Mouse (Mus musculus): ENCODE measurements around the gene Pgls.

The Pgls gene

GRCm38 (mm10) chr8:71569366-71570290, 22.3 kb upstream of the Pgls start:
- DNase-seq: peak; percentile 54 to 67

DNA sequence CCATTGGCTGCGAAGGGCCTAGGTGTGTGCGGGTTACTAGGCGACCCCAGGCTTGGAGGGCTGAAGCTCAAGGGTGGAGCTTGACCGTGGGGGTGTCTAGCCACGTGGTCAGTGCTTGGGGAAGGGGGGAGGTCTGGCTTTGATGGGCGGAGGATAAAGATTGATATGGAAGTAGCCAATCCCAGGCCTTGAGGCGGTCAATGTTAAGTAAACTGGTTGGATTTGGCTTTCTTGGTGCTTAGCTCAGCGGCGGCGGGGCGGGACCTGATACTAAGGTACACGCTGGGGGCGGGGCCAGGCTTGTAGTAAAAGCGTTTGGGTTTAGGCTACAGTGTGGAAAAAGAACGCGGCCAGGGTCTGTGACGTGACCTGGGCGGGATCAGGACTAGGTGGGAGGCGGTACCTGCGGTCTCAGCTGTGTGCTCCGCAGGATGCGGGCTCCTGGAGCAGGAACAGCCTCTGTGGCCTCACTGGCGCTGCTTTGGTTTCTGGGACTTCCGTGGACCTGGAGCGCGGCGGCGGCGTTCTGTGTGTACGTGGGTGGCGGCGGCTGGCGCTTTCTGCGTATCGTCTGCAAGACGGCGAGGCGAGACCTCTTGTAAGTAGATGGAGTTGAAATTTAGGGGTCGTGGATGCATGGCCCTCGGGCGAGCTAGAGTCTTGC, 21.6 kb upstream of the Pgls start:
- peak; percentile 85 to 91 for DNase-seq

- DNase-seq: no peak
Measured at GRCm38 (mm10) chr8:71572077-71572476, 19.9 kb upstream of the Pgls start.

DNA sequence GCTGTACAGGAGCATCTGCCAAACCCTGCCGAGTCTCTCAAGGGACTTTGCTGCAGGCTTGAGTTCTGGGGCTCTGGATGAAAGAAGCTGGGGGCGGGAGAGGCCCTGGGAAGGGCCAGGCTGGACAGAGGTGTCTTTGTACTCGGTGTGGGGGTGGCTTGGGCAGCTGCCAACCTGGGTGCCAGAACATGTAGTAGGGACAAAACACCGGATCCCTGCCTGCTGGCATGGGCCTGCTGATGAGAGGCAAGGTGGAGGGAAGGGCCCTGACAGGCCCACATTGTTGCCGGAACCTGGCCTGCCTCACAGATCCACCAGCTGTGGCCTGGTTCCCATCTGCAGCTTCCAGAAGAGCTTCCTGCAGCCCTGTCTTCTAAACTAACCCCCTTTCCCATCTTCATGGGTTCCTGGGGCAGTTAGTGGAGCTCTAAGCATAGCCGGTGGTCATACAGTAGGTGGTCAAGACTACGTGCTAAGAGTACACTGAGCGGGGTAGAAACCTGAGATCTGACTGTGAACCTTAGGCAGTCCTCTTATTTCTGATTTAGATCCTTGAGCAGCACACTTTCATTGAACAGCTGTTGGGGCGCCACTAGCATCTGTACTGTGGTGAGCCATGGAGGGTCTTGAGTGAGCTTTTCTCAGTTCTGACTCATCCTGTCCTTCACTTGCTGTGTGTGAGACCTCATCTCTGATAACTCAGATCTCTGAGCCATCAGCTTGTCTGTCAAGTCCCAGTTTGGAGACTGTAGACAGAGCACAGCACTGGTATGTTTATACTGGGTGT, 18.9 kb upstream of the Pgls start:
- no peak for DNase-seq

DNA sequence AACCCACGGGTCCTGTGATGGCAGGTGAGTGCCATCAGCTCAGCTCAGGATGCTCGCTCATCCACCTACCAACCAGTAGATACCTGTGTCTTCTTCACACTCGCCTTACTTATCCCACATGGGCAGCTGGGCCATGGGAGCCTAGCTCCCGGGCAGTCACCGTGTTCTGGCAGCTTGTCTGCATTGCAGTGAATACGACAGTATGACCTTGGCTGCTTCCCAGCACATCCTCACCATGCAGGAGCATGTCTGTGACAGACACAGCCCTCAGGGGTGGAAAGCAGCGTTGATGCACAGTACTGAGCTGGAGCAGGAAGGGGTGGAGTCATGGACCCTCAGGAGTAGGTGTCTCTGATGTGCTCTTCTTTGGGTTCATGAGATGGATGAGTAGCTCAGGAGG, 17.6 kb upstream of the Pgls start:
- no peak for DNase-seq

- DNase-seq: no peak
Measured at GRCm38 (mm10) chr8:71575020-71575419, 17.0 kb upstream of the Pgls start.

DNA sequence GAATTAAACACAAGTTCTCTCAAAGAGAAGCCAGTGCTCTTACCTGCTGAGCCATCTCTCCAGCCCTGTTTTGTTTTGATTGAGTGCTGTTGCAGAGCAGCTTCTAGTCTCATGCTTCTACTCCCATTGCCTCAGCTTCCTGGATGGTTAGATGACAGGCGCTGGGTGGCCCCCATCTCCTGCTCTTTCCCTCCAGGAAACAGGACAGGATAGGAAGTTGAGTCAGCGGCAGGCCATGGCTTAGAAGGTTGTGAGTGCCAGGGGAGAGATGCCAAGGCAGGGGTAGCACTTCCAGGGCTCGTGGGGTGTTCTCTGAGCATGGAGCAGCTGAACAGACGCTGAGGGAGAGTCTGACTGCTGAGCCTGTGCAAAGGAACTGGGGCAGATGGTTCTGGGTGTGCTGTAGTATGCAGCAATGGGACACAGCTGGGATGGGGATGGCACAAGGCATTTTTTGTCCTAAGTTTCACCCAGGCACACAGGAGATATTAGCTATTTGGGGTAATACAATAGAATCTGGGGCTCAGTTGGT, 14.1 kb upstream of the Pgls start:
- no peak for DNase-seq

GRCm38 (mm10) chr8:71579009-71579408, 13.0 kb upstream of the Pgls start:
- DNase-seq: no peak

DNA sequence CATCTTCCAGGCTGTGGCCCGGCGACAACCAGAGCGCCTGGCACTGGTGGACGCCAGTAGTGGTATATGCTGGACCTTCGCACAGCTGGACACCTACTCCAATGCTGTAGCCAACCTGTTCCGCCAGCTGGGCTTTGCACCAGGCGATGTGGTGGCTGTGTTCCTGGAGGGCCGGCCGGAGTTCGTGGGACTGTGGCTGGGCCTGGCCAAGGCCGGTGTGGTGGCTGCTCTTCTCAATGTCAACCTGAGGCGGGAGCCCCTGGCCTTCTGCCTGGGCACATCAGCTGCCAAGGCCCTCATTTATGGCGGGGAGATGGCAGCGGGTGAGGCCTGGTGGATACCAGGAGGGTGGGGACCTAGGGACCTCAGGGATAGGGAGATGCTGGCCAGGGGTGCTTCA, 12.5 kb upstream of the Pgls start:
- DNase-seq: no peak

DNA sequence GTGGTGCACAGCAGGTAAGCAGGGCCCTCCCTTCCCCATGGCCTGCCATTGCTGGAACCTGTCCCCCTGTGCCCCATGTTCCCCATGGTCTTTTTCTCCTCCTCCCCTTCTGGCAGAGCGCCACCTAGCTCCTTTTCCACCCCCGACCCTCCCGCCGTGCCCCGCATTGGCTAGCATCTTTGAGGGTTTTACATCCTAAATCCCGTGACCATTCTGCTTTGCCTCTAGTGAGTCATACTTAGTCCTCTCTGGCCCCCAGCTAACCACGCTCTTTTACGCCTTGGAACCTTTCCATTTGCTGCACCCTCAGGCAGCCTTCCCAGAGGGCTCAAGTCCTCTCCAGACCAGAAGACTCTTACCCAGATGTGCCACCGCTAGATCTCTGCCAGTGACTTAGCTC, 11.8 kb upstream of the Pgls start:
- no peak for DNase-seq

DNA sequence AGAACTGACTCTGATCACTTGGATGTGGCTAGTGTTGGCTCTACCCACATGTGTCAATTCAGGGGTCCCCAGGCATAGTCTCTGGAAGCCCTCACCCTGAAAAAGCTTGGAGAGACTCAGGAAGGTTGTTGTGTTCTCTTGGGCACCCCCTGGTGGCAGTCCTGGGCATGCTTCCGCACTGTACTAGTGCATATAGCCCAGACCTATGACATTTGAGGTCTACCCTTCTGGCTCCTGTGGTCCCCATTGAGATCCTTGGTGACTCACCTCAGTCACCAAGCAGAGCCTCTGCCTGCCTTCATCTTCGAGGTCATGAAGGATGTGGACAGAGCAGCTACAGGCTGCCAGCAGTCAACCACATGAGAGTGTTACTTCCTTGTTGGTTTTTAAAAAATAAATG, 5.1 kb upstream of the Pgls start:
- DNase-seq: peak; percentile 57 to 63

DNA sequence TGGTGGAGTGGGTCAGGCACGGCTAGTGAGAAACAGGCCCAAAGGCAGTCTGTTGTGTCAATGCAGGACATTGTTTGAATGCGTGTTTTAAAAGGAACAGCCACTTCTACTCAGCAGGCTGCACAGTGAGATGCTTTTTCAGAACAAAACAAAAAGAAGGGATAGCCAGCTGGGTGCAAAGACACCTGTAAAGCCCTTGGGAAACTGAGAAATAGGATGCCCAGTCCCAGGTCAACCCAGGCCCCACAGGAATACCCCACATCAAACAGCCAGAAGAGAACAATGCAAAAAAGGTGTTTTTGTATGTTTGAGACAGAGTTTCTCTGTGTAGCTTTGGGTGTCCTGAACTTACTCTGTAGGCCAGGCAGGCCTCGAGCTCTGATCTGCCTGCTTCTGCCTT, 3.2 kb upstream of the Pgls start:
- no peak for DNase-seq

- peak in 1 of 2 experiments; percentile 35 for DNase-seq
Measured at GRCm38 (mm10) chr8:71591017-71591416, 959 bp upstream of the Pgls start.

GRCm38 (mm10) chr8:71592374-71593170, 596 bp downstream of the Pgls start:
- peak; percentile 77 to 85 for DNase-seq

DNA sequence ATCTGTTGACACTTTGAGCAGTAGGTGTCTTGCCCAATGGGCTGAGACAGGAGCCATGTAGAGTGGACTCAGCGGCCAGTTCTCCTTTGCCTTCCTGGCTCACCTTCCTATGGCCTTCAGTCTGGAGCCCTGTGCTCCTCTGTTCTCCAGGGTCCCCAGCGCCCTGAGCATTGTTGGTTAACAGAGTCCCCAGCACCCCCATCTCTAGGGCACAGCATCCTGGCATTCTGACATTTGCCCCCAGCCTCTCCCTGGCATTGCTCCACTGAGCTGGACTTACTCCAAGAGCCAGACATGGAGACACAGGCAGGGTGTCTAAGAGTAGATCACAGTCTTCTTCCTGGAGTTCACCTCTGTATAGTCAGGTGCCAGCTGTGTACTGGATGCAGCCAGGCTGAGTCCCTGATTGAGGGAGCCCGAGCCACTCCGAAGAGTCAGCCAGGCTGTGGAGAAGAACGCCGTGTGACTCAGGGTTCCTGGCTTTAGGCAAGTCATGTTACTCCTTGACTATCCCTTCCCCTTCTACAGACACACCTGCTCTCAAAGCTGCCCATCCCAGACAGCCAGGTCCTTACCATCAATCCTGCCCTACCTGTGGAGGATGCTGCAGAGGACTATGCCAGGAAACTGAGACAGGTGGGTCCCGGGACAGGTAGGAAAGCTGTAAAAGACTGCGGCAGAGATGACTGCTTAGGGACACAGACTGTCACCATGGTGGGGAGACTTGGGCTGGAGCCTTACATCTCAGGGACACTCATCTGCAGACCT, 1.8 kb downstream of the Pgls start:
- no peak for DNase-seq

DNA sequence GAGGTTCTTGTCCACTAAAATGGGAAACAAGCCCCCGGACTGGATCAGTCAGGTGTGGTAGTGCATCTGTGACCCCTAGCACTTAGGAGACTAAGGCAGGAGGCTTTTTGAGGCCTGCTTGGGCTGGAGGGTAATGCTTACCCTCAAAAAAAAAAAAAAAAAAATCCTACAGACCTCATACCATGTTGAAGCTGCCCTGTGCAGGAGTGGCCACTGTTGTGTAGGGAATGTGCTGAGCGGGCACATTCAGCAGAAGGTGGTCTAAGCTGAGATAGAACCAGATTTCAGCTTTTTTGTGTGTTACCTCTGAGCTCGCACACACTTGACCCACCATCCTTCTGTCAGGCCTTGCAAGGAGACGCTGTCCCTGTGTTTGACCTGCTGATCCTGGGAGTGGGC, 2.3 kb downstream of the Pgls start:
- DNase-seq: no peak

DNA sequence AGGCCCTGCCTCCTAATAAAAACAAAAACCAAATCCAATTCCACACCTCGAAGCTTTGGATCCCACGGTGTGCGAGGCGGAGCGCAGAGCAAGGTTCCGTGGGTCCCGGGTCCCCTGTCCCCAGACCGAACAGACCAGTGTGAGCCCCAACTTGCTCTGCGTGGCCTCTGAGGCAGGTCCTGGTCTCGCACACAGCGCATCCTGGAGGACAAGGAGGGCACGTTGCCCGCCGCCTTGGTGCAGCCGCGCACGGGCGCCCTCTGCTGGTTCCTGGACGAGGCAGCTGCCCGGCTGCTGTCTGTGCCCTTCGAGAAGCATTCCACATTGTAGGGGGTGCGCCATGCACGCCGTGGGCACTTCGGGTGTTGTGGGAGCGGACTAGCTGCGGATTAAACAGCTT, 3.9 kb downstream of the Pgls start:
- DNase-seq: peak; percentile 89 to 92

GRCm38 (mm10) chr8:71596384-71596783, 4.4 kb downstream of the Pgls start:
- DNase-seq: no peak

GRCm38 (mm10) chr8:71596798-71597197, 4.8 kb downstream of the Pgls start:
- peak in 1 of 2 experiments; percentile 39 for DNase-seq

DNA sequence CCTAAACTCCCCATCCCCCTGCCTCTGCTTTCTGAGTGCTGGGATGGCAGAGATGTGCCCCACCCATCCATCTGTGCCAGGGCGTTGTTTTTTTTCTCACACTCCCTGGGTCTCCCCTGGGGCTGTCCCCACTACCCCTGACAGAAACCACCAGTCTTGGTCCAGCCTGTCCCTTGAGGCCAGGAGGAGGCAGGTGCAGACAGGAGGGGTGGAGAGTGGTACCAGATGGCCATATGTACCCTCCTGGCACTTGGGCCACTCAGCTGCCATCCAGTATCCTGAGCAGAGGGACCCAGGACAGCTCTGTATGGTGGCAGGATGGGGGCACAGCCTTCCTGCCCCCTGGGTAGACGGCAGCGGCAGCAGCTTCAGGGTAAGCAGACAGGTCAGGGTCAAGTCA, 5.5 kb downstream of the Pgls start, which contains the start of gene Fam129c:
Fam129c (plus strand) TSS at position 198 of the 400 bp plus-strand sequence.
- DNase-seq: no peak

GRCm38 (mm10) chr8:71598375-71598774, 6.4 kb downstream of the Pgls start:
- no peak for DNase-seq

Measured in thymus, postnatal 36 days (tissue).